Mouse (Mus musculus): ENCODE data around the gene Gm3636.
"Not testable (repeated sequence)": the region's sequence is repeated elsewhere in the genome, so short reads cannot be mapped to it uniquely, and the experiment has no call there.

Gm3636 gene

DNA sequence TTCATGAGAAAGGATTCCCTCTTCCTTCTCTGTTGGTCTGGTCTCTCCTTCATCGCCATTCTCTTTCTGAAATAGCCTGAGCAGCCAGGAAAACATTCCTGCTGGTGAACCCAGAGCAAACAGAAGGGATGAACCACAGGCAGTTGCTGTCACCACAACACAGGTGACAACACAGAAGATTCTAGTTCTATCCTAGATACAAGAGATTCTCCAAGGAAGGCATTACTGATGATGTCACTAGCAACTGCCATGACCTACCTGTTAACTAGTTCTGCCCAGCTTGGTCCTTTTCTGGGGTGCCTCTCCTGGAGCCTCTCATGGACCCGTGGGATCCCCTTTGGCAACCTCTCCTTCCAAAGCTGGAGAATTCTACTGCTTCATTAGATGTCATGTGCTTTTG, at the start of gene Gm3636:
TSS of gene Gm3636 (minus strand) at position 101 of the 400 bp plus-strand sequence.
- in situ Hi-C loops (cut with MboI; ENCODE audit: low sequenced_read_pairs): not testable (repeated sequence)

DNA sequence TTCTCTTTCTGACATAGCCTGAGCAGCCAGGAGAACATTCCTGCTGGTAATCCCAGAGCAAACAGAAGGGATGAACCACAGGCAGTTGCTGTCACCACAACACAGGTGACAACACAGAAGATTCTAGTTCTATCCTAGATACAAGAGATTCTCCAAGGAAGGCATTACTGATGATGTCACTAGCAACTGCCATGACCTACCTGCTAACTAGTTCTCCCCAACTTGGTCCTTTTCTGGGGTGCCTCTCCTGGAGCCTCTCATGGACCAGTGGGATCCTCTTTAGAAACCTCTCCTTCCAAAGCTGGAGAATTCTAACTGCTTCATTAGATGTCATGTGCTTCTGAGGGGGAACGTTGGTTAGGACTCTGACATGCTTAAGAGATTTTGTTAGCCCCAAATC, 32.2 kb upstream of the Gm3636 start, which contains the start of gene Gm8362:
TSS of gene Gm8362 (minus strand) at position 101 of the 400 bp plus-strand sequence.
- in situ Hi-C loops (cut with MboI; ENCODE audit: low sequenced_read_pairs): not testable (repeated sequence)

DNA sequence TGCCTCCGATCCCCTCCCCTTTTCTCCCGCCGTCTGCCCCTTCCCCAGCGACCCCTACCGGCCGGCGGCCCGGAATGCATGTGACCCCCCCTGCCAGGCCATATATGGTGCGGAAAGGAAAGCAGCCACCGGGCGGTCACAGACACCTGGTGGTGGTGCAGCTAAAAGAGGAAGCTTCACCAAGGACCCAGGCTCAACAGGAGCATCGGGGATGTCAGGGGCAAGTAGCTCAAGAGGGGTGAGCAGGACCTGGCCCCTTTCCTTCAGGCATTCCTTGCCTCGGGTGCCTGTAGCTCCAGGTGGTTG, 15.1 kb upstream of the Gm3636 start:
- in situ Hi-C loops (cut with MboI; ENCODE audit: low sequenced_read_pairs): not testable (repeated sequence)

DNA sequence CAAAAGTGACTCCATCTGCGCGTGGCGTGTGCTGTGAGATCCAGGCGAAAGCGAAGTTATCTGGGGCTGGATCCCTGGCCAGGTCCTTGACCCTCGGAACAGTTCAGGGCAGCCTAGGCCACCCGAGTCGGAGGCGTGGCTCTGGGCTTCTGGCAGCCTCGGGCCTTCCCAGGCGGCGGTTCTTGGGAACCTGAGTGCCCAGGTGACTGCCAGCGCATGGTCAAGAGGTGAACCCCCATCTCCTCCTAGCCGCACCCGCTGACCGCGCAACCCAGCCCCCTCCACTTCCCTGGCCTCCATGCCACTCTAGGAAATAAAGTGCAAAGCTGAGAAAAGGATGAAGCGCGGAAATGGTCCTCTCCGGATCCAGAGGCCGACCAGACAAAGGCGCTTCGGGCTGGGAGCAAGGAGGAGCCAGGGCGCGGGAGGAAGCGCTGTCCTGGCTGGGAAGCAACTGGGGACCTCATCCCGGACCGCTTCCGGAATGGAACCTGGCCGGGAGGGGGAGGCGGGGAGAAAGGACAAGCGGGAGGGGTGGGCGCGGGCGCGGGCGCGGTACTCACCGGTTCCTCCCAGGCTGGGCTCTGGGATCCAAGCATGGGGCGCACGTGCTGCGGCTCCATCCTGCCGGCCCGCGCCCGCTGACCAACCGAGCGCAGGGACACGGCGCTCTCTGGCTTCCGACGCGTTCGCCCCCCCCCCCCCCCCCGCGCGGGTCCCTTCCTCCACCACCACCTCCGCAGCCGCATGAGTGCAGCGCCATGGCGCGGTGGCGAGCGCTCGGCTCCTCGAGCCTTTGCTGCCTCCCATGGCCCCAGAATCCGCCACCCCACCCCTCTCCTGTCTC, 14.5 kb upstream of the Gm3636 start:
- in situ Hi-C loops (cut with MboI; ENCODE audit: low sequenced_read_pairs): not testable (repeated sequence)

DNA sequence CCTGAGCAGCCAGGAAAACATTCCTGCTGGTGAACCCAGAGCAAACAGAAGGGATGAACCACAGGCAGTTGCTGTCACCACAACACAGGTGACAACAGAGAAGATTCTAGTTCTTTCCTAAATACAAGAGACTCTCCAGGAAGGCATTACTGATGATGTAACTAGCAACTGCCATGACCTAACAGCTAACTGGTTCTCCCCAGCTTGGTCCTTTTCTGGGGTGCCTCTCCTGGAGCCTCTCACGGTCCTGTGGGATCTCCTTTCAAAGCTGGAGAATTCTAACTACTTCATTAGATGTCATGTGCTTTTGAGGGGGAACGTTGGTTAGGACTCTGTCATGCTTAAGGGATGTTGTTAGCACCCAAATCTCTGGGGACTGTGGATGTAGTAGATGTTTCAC, 22.0 kb downstream of the Gm3636 start, which contains the start of gene Gm8050:
TSS of gene Gm8050 (minus strand) at position 101 of the 400 bp plus-strand sequence.
- in situ Hi-C loops (cut with MboI; ENCODE audit: low sequenced_read_pairs): not testable (repeated sequence)

All from CH12F3 (cell line).